8 mouse cellular contexts compared by ENCODE assay signal in the genomic region with DNA sequence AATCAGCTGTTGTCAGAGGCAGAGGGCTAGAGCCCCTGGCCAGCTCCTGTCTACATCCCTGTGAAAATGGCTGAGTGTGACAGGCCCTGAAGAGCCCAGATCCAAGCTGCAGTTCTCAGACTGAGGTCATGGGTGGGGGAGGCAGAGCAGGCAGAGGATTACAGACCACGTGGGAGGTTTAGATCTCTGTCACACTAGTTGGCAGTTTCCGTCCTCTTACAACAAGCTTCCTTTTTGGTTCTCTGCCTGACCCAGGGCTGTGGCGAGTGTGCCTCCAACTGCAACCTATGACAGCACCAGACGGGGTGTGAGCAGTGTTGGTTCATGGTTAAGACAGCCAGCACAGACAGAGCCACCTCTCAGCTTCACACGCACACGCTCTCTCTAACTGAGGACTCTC. TPM values are rescaled to one million over a fixed set of nuclear protein-coding genes. Genes with fewer than 3 reads are reported as not detected.
DNase-seq lines count a peak whose midpoint lies in the region; ATAC-seq lines count a peak whose summit lies in the region.

No protein-coding gene starts in this region.

- H3K4me2 ChIP-seq in forebrain, embryonic 13.5 days, result no peak overlapping the region
- no peak overlapping the region for H3K4me2 ChIP-seq in hindbrain, embryonic 16.5 days (ENCODE audit: low read length)
- no peak overlapping the region for H3K4me2 ChIP-seq in lung, embryonic 15.5 days

- DNase-seq in B cell, adult 2 months, result peak; percentile 48 to 51
- peak; percentile 19 for DNase-seq in MN1 (ENCODE audit: low spot score)
- peak; percentile 37 for DNase-seq in retina, postnatal 7 days (ENCODE audit: low read depth, low spot score)
- DNase-seq in right cerebral cortex, postnatal 14 days, result no peak
- DNase-seq in right cerebral cortex, postnatal 36 days (ENCODE audit: low spot score in 2 of 2), result no peak

- no peaks in the 10 kb centered on the region for H3K36me3 ChIP-seq in forebrain, embryonic 13.5 days (ENCODE audit: poor library complexity, severe bottlenecking)
- no peaks in the 10 kb centered on the region for H3K36me3 ChIP-seq in hindbrain, embryonic 16.5 days (ENCODE audit: control insufficient read depth, insufficient read depth, low read length)
- H3K36me3 ChIP-seq in lung, embryonic 15.5 days, result no peaks in the 10 kb centered on the region

- H3K9ac ChIP-seq in forebrain, embryonic 13.5 days, result no peak overlapping the region
- no peak overlapping the region for H3K9ac ChIP-seq in hindbrain, embryonic 16.5 days (ENCODE audit: low read depth, low read length)
- no peak overlapping the region for H3K9ac ChIP-seq in lung, embryonic 15.5 days

- H3K4me1 ChIP-seq in forebrain, embryonic 13.5 days, result no peaks in the 10 kb centered on the region
- H3K4me1 ChIP-seq in hindbrain, embryonic 16.5 days (ENCODE audit: control insufficient read depth, insufficient read depth, low read depth, low read length), result no peaks in the 10 kb centered on the region
- no peaks in the 10 kb centered on the region for H3K4me1 ChIP-seq in lung, embryonic 15.5 days

- ATAC-seq in forebrain, embryonic 13.5 days, result 0 out of 2 replicates have a peak, but pooled peaks have one; percentile 8
- peak; percentile 56; the same call in 1 of the 2 replicates for ATAC-seq in hindbrain, embryonic 16.5 days
- peak; percentile 57; the same call in 1 of the 2 replicates for ATAC-seq in lung, embryonic 15.5 days (ENCODE audit: borderline replicate concordance, extremely low read depth, low FRiP score, low TSS enrichment)

- no peak overlapping the region for H3K27ac ChIP-seq in forebrain, embryonic 13.5 days
- H3K27ac ChIP-seq in hindbrain, embryonic 16.5 days (ENCODE audit: low read depth, low read length), result no peak overlapping the region
- no peak overlapping the region for H3K27ac ChIP-seq in lung, embryonic 15.5 days

- H3K9me3 ChIP-seq in forebrain, embryonic 13.5 days (replicated peaks), result no peaks in the 10 kb centered on the region
- no peaks in the 10 kb centered on the region for H3K9me3 ChIP-seq in hindbrain, embryonic 16.5 days (ENCODE audit: control insufficient read depth, low read length)
- H3K9me3 ChIP-seq in lung, embryonic 15.5 days, result no peaks in the 10 kb centered on the region

- no peak overlapping the region for H3K4me3 ChIP-seq in forebrain, embryonic 13.5 days
- H3K4me3 ChIP-seq in hindbrain, embryonic 16.5 days (ENCODE audit: low read length), result no peak overlapping the region
- no peak overlapping the region for H3K4me3 ChIP-seq in lung, embryonic 15.5 days

- WGBS in forebrain, embryonic 13.5 days, result 53% methylated on average over 6 of the region's 6 CpGs
- WGBS in hindbrain, embryonic 16.5 days, result 65% methylated on average over 6 of the region's 6 CpGs
- WGBS in lung, embryonic 15.5 days, result 34% methylated on average over 6 of the region's 6 CpGs

- no peaks in the 10 kb centered on the region for H3K27me3 ChIP-seq in forebrain, embryonic 13.5 days
- no peaks in the 10 kb centered on the region for H3K27me3 ChIP-seq in hindbrain, embryonic 16.5 days (replicated peaks; ENCODE audit: control insufficient read depth, insufficient read depth, low read length)
- H3K27me3 ChIP-seq in lung, embryonic 15.5 days, result no peaks in the 10 kb centered on the region

RNA-seq across cellular contexts. Expression of gene A630001G21Rik, which starts 26.9 kb away (rescaled TPM):
- polyA plus RNA-seq in forebrain, embryonic 13.5 days (2015; fragmentation: Nextera tagmentation; extraction: Ambion mirVana), result 0.52 and 0.62 TPM in 2 replicates
- polyA plus RNA-seq in hindbrain, embryonic 16.5 days (2015; fragmentation: Nextera tagmentation; extraction: Ambion mirVana), result 0.29 and 0.59 TPM in 2 replicates
- 1.2 and 1.5 TPM in 2 replicates for polyA plus RNA-seq in lung, embryonic 15.5 days (2015; fragmentation: Nextera tagmentation; extraction: Ambion mirVana)

RNA-seq across cellular contexts. Expression of gene Cab39, which starts 41.7 kb away (rescaled TPM):
- 44.9 and 46.2 TPM in 2 replicates for polyA plus RNA-seq in forebrain, embryonic 13.5 days (2015; fragmentation: Nextera tagmentation; extraction: Ambion mirVana)
- polyA plus RNA-seq in hindbrain, embryonic 16.5 days (2015; fragmentation: Nextera tagmentation; extraction: Ambion mirVana), result 42.3 and 47.9 TPM in 2 replicates
- polyA plus RNA-seq in lung, embryonic 15.5 days (2015; fragmentation: Nextera tagmentation; extraction: Ambion mirVana), result 28.9 and 29.3 TPM in 2 replicates

Comparison
In these comparisons a context has a peak if more than half of its experiments do, and no peak if none do; other contexts are left out.
1. DNase-seq: peak in B cell, adult 2 months (2 of 2), MN1 (single experiment) and retina, postnatal 7 days (single experiment); none in right cerebral cortex, postnatal 14 days (single experiment) and right cerebral cortex, postnatal 36 days (0 of 2).
2. Peak in every context shown above with its lines, with median percentiles within 50 percentile points of each other: ATAC-seq.